Mouse (Mus musculus): ENCODE results near the gene Slc17a6.
"Not testable (repeated sequence)": the region's sequence is repeated elsewhere in the genome, so short reads cannot be mapped to it uniquely, and the experiment has no call there.

GRCm38 (mm10) chr7:51710346-51710745 lies 88.5 kb downstream of the Slc17a6 start:
- not testable (repeated sequence) for TF ChIP-seq CTCF (IDR thresholded peaks at IDR 0.05; ENCODE audit: low read depth, low read length); POLR2A (IDR thresholded peaks at IDR 0.05; ENCODE audit: insufficient read depth, low read length); EP300 (IDR thresholded peaks at IDR 0.05; ENCODE audit: insufficient read depth, low read depth, low read length)
